Mouse (Mus musculus) telencephalon, adult 2 months (tissue): ENCODE data around the gene Rabep1.
"Not testable (repeated sequence)": the region's sequence is repeated elsewhere in the genome, so short reads cannot be mapped to it uniquely, and the experiment has no call there.

Experiments used
- DNase-seq: peaks from one replicate; pipeline ENCODE4 v3.0.0-alpha.2; 2011; ENCODE audit warnings: low read depth, low spot score

The Rabep1 gene

DNA sequence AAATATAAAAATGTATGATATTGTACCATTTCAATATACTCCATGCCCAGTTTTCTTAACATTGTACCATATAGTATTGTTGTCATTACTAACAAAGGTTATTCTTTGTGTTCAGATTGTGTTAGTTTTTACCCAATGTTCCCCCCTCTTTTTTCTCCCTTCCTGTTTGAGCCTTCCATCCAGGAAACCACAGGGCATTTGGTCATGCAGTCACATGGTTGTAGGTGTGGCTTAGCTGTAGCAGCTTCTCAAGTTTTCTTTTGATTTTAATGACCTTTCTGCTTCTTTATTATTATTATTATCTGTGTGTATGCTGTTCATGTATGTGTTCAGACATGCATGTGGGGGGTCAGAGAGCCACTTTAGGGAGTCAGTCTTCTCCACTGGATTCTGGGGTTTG is 47.0 kb downstream of the Rabep1 start:
- DNase-seq = no peak

DNA sequence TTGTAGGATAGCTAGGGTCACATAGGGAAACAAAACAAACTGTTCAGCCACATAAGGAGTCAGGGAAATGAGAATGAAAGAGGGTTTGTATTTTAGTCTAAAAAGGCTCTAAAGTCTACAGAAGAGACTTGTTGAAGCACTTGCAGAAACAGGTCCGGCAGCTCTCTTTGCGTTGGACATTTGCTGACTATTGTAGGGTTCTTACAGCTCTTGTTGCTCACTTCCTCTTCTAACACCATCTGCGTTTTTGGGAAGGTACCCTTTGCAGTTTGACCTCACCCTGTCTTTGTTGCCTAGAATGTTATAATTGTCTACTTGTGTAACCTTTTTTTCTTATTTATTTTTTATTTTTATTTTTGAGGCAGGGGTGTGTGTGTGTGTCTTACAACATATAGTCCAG is 53.1 kb downstream of the Rabep1 start:
- DNase-seq = no peak

DNA sequence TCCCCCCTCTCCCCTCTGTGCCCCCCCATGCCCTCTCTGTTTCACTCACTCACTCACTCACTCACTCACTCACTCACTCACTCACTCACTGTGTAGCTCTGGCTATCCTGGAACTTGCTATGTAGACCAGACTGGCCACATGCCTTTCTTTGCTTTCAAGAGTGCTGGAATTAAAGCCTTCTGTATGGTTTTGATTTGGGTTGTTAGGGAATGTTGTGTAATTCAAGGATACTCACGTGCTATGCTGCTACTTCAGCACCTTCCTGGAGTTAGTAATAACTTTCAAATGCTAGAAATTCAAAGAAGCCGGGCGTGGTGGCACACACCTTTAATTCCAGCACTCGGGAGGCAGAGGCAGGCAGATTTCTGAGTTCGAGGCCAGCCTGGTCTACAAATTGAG is 53.6 kb downstream of the Rabep1 start:
- not testable (repeated sequence) for DNase-seq

DNA sequence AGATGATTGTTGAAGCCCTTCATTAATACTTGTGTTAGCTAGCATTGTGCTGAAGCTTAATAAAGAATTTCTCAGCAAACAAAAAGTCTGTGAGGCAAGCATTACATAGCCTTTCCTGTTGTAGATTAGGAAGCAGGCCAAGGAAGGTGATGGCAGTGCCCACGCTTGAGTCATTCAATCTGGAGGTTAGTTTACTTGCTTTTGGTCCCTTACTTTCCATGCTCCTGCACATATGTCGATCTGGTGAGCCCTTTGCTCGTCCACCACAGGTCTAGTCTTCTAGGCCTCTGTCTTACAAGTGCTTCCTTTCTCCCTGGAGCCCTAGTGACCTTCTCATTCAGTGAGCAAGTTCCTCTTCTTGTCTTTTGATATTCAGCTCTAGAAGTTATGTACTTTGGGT is 62.1 kb downstream of the Rabep1 start:
- DNase-seq = peak; percentile 21

DNA sequence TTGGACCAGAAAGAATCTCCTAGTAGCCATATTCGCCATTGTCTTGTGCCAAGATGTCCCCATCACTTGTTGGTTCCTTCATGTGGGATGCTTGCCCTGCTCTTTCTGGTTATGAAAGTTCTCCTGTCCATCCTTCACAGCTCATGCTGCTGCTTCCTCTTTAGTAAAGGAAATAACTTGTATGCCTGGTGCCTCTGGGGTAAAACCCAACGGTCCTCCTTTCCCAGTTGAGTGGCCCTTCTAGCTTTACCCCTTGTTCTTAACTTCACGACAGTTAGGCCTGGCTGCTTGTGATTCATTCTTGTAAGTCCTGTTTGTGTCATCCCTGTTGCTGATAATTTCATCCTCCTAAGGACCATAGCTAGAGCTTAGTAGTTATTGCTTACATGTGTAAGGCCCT is 66.7 kb downstream of the Rabep1 start:
- DNase-seq = no peak

DNA sequence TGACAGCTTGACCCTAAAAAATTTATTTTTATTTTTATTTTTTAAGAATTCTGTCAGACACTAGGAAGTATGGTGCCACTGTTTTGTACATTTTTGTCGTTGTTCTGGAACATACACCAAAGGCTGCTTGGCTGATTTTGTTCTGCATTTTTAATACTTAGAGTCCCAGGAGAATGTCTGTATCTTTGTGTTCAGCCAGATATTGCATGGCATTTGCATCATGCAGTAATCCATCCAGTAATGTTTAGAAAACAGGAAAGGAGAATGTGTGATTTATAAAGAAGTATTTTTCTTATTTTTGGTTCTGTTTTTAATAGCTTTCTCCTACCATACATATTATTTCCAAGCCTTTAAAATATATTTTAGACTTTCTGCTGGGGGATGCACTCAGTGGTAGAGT is 67.3 kb downstream of the Rabep1 start:
- no peak for DNase-seq

DNA sequence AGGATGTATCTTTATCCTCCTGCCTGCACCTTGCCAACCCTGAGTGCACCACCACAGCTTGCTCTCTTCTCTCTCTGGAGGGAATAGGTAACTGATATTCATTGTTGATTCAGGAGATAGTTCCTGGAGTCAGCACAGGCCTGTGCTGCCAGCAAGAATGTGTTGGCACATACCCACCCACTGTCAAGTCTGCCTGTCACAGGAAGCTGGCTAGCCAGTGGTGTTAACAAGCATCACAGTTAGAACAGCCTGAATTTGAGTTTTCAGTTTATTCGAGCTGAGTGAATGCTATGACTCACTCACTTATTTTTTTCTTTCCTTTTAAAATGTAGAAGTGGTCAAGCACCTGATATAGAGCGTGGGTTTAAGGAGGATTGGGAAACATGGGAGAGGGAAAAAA is 73.3 kb downstream of the Rabep1 start:
- peak; percentile 68 for DNase-seq

DNA sequence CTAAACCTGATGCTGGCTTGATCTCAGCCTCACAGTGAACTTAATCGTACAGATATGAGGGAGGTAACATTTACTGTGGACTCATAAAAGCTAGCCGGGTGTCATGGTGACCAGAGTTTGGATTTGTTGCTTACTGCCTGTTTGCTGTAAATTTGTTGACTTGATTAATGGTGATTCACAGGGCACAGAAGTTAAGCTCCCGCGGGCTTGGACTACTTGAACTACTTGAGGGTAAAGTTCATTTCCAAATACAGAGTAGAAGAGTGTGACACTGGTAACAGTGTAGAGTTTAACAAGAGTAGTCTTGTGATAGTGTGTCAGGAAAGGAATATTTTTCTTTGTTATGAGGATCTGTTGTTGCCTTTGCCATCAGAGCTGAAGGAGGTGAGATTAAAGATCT is 74.9 kb downstream of the Rabep1 start:
- no peak for DNase-seq

DNA sequence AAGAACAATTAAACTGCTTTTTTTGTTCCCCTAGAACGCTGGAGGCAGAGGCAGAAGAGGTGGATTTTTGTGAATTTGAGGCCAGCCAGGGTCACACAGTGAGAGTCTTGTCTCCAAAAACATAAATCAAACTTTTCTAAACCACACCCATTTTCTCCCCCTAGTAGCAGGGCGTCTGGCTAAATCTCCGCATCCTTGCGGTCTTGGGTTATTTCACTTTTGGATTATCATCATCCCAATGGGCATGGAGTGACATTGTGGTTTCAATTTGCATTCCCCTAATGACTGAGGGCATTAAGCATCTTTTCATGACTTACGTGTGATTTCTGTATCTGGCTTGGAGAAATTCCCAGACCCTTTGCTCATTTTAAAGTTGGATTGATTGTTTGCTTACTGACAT is 86.9 kb downstream of the Rabep1 start:
- DNase-seq = no peak

DNA sequence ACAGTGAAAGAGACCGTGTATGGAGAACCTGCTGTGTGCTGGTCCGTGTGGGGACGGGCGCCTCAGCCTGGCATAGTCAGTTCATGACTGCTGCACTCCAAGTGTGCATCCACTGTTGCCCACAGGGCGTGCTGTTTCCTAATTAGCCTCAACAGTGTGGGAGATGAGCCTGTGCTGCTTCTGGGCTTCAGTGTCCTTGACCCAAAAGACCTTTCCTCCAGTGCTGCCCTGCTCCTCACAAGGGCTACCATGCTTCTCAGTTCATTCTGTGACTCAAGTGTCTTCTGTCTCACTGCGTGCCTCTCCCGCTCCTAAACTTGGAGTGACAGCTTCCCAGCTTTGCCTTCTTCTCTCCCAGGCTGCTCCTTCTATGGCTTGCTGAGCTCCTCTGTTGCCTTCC is 90.7 kb downstream of the Rabep1 start:
- no peak for DNase-seq

DNA sequence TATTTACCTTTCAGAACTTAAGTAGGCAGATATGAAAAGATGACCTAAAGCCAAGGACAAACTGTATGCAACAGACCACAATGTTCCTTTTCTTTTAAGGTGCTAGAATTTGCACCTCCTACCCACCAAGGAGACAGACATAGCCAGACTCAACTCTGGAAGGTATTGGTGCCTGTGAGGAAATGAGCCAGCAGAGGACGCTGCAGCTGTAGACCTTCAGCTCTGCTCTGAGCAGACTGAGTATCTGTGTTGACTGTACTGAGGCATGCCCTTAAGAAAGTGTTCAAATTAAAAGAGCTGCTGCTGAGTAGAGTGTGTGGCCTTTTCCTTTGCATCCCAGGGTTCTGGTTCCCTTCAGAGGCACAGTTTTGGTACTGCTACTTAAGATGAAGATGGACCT is 98.0 kb downstream of the Rabep1 start:
- no peak for DNase-seq

DNA sequence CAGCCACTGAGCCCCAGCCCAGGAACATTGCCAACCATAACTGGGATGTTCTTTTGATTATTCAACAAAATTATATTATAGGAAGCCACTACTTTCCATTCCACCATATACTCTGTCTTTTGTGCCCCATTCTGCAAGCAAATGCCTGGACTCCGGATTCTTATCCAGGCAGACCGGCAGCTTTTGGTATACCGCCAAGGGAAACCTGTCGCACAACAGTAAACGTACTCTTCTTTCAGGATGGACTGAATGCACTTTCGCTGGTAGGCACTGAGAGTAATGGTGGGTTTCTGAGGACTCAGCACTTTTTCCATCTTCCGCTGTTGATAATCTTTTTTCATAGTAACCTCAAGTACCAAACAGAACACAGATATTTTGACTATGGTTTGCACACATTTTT is 99.1 kb downstream of the Rabep1 start:
- DNase-seq = no peak

DNA sequence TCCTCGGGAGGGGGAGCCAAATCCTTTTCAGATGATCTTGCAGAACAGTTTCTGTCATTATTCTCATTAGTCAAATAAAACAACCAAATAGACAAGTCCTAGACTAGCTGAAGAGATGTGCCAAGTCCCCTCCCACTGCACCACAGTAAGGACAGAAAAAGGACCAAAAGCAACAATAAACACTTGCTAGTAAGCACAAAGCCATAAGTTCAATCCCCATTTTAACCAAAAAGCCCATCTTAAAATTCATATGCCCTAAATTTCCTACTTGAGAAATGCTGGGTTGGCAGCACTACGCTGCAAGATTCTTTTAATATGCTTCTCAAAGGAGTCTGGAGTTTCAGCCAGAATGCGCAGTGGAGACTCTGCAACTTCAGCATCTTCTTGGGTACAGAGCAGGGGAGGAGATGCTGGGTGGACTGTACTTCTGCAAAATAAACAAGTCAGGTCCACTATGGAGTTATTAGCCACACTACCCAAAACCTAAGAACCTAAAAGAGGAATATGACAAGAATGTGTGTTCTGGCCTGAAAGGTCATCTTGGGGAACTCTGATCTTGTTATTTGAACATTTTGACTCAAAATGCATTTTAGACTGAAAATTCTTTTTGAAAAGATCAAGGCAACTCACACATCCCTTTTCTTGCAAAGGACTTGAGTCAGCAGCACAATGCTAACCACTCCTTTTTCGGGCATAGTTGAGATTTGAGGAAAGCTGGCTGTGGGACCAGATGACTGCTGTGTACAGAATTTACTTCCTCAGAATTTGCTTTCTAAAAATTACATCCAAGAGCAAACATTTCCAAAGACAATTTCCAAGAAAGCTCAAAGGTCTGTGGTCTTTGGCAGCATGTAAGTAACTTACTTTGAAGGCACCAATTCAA is 100.6 kb downstream of the Rabep1 start:
- DNase-seq = peak; percentile 38

DNA sequence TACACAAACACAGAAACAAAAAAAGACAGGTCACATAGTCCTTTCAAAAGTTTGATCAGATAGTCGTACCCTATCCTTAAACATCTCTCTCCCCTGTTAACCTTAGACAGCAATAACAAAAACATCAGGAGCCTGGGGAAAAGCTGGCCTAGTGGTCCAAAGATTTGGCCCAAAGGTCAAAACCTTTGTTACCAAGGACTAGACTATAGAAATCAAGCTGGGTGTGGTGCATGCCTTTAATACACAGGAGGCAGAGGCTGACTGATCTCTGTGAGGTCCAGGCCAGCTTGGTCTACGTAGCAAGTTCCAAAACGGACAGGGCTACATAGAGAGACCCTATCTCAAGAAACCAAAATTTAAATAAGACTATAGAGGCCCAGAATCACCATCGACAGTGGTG is 110.1 kb downstream of the Rabep1 start:
- no peak for DNase-seq

DNA sequence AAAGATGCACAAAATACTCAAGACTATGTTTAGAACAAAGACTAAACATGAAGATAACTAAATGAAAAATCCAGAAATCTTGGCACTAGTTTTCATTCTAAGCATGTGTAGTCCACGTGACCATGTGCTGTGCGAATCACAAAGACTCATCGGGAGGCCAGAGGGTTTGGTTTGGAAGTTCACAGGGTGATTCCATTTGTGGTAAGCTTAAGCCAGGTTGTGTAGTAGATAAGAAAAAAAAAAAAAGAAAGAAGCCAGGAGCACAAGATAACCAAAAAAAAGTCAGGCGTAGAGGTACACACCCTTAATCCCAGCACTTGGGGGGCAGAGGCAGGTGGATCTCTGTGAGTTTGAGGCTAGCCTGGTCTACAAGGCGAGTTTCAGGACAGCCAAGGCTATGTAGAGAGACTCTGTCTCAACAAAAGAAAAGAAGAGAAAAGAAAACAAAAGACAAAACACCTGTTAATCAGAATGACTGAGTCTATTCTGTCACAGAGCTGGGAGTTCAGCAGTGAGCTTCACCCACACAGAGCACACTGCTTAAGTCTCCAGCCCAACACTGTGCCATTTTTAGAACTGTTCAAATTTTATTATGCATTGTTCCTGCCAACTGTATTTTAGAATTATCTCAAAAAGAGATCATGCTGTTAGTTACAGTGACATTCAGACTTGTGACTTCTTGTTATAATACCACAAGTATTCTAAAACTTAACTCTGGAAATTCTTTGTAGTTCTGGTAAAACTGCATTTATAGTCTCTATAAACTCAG is 116.4 kb downstream of the Rabep1 start:
- DNase-seq = peak; percentile 85

DNA sequence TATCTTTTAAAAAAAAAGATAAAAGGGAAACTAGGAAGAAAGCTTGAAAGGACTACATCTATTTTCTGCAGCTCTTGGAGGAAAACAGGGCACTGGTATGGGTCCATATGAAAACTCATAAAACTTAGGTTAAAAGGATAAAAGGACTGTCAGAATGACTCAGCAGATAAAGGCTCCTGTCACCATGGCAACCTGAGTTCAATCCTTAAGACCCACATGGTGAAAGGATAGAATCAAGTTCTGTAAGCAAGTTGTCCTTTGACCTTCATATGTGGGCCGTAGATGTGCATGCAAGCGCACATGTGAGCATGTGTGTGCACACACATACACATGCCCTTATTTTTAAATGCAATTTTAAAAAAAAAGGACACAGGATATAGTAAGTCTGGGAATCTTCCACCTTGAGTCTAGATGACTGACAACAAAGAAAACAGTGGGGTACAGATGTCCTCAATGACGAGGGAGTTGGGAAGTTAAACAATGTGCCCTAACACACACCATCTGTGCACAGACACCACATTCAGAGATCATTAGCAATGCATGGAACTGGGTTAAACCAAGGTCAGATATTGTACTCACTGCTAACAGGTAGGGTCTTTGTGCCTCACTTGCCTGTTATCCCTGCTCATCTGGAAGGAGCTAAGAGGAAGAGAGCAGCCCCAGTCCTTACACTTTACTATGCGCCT is 119.8 kb downstream of the Rabep1 start:
- no peak for DNase-seq

DNA sequence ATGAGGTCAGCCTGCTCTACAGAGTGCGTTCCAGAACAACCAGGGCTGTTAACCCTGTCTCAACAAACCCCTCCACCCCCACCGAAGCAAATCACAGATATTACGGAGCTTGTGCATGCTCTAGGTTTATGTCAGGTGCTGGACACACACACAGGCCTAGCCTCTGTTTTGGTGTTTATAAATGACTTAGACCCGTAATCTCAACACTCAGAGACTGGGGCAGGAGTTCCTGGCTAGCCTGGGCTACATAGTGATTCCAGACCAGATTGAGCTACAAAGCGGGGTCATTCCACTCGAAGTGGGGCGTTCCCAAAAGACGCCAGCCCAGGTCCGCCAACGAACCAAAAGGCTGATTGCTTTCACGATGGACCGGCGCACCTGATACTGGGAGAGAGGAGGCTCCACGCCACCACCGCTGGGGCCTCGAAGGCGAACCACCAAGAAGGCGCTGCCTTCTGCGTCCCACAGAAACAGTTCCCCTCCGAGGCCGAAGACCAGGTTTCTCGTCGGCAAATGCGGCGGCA is 124.8 kb downstream of the Rabep1 start:
- no peak for DNase-seq

DNA sequence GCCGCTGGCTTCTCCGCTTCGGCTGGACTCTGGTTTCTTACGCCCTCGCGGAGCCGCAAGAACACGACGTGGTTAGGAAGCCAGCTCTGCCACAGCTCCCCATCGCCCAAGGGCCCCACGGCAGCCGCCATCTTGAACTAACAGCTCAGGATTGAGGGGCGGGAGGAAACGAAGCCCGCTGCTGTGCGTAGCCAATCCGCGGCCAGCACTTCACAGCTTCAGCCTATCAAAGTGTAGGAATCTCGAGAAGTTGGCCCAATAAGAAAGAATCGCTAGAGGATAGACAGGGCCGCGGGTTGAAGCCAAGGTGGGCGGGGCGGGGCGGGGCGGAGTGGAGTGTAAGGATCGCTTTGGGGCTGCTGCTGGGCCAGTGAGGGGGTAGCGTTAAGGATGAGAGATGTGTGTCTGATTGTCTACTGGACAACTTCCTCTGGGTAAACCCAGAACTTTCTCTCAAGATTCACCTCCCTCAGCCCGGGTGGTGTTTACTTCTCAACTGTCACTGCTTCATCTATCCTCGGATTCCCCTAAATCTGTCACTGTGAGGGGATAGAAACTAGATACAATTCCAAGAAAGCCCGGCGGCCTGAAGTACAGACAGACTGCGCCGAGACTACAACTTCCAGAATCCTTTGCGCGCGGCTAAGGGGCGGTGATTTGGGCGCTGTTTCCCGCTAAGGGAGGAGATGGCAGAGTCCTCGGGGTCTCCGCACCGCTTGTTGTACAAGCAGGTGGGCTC is 125.4 kb downstream of the Rabep1 start, which contains the start of the genes Nup88 and Rpain:
Gene Nup88, minus strand, starts transcription at position 153 of the 739 bp plus-strand sequence.
Gene Rpain, plus strand, starts transcription at position 393 of the 739 bp plus-strand sequence.
- DNase-seq = peak; percentile 98

DNA sequence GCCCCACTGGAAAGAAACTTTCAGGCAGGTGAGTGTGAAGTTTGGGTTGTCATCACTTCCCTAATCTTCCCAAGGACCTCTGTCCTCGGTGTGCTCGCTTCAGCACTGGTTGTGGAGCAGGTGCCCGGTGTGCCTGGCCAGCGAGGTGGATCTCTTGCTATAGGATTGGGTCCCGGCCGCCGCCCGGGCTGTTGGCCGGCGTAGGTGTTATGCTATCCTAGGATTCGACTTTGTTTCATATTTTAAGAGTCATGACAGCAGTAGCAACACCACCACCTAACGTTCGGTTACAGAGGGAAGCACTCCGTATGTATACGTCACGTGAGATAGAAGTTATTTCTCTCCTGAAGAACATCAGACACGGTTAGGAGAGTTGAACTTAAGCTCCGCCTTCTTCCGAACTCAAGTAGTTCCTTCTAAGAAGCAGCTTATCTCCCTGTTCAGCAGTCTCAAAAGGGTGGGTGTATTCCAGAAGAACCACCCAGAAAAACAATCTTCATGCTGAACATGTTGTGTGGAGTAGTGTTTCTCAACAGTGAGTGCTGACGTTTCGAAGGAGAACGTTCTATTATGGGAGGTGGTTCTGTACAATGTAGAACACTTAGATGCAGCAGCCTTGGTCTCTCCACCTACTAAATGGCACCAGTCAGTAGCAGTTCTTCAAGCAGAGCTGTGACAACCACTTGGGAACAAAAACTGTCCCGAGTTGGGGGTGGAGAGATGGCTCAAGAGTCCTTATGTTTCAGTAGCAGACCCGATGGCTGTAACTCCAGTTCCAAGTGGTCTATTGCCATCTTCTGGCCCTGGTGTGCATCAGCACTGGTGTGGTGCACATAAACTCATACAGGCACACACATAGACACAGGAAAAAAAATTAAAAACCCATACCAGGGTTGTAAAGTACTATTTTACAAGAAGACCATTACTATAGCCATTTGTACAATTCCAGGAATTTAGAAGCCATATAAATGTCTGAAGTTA is 126.3 kb downstream of the Rabep1 start:
- DNase-seq = peak; percentile 47

DNA sequence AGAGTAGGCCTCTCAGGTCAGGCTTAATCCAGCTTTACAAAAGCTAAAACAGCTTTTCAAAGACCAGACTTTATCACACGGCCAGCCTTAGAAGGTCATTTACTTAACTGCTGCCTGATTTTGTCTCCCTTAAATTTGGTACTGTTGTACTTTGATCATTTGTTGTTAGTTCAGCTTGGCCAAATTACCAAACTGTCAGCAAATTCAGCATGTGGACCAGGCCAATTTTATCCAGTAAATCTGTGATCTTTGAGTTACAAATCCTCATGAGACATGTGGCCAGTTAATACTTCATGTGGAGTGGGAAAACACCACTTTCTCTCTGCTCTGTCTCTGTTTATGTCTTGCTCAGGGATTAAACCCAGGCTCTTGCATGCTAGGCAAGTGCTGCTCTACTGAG is 128.0 kb downstream of the Rabep1 start:
- DNase-seq = no peak
